Mouse (Mus musculus) megakaryocyte progenitor cell, adult 5-6 weeks (primary cell): Measurements from ENCODE around the gene Gm45521. TPM values are rescaled to one million over a fixed set of nuclear protein-coding genes. Genes with fewer than 3 reads are reported as not detected.
"Not testable (repeated sequence)": the region's sequence is repeated elsewhere in the genome, so short reads cannot be mapped to it uniquely, and the experiment has no call there.

Source experiments
- ATAC-seq: replicated peaks from 2 replicates; pipeline ENCODE4 v1.8.0; 2016; ENCODE audit warnings: mild to moderate bottlenecking, moderate TSS enrichment, inconsistent platforms; ENCODE audit not compliant: poor library complexity
- total RNA-seq, 2 experiments: library from RNA; stranded (forward) in 1 of 2; stranded (reverse) in 1 of 2; fragments of 157-497, 149-512 nt in 1 of 2; fragments of 200-1000 nt in 1 of 2; gene quantifications; 2 replicates each; pipeline versions ENCODE4 v1.2.3 to v1.2.4; 2015 to 2017

Gm45521 gene
- total RNA-seq, 2 experiments from 2014 or later: not detected

GRCm38 (mm10) chr14:7997255-7997696, 40.2 kb downstream of the Gm45521 start:
- ATAC-seq: peak; percentile 92

GRCm38 (mm10) chr14:7999030-7999429, 41.9 kb downstream of the Gm45521 start:
- no peak for ATAC-seq

- no peak for ATAC-seq
Measured at GRCm38 (mm10) chr14:7999435-7999834, 42.3 kb downstream of the Gm45521 start.

GRCm38 (mm10) chr14:8000247-8000646, 43.2 kb downstream of the Gm45521 start:
- no peak for ATAC-seq

- no peak for ATAC-seq
Measured at GRCm38 (mm10) chr14:8000831-8001685, 44.0 kb downstream of the Gm45521 start.

GRCm38 (mm10) chr14:8002432-8003092, 45.5 kb downstream of the Gm45521 start, which contains the start of gene Abhd6:
TSS of gene Abhd6 (plus strand) at chr14:8002902.
- ATAC-seq: peak; percentile 87

GRCm38 (mm10) chr14:8003093-8003670, 46.1 kb downstream of the Gm45521 start:
- no peak for ATAC-seq

GRCm38 (mm10) chr14:8003727-8004670, 46.9 kb downstream of the Gm45521 start:
- no peak; the same call in 1 of the 2 replicates for ATAC-seq

GRCm38 (mm10) chr14:8006061-8006460, 49.0 kb downstream of the Gm45521 start:
- ATAC-seq: not testable (repeated sequence)

- ATAC-seq: no peak
Measured at GRCm38 (mm10) chr14:8007084-8007483, 50.0 kb downstream of the Gm45521 start.

- no peak for ATAC-seq
Measured at GRCm38 (mm10) chr14:8007486-8007885, 50.4 kb downstream of the Gm45521 start.

GRCm38 (mm10) chr14:8007923-8008322, 50.8 kb downstream of the Gm45521 start:
- ATAC-seq: no peak

Other genes starting within 250 kb of the Gm45521 start
- not detected in 2 replicates for gene Gm26661, start 165.7 kb upstream of the Gm45521 start, total RNA-seq (2015)
- not detected in 2 replicates for gene Gm26661, start 165.7 kb upstream of the Gm45521 start, total RNA-seq (2017)
- gene Flnb, start 139.3 kb upstream of the Gm45521 start, total RNA-seq (2015): 16.1 and 16.9 TPM in 2 replicates
- 16.7 and 17.1 TPM in 2 replicates for gene Flnb, start 139.3 kb upstream of the Gm45521 start, total RNA-seq (2017)
- 0.05 and 0.12 TPM in 2 replicates for gene Dnase1l3, start 37.3 kb downstream of the Gm45521 start, total RNA-seq (2015)
- not detected in 2 replicates for gene Dnase1l3, start 37.3 kb downstream of the Gm45521 start, total RNA-seq (2017)
- 0.47 and 0.56 TPM in 2 replicates for gene Abhd6, start 45.6 kb downstream of the Gm45521 start, total RNA-seq (2015)
- gene Abhd6, start 45.6 kb downstream of the Gm45521 start, total RNA-seq (2017): 0.54 TPM in 2 replicates
- gene Rpp14, start 123.1 kb downstream of the Gm45521 start, total RNA-seq (2015): 49.6 and 57.2 TPM in 2 replicates
- gene Rpp14, start 123.1 kb downstream of the Gm45521 start, total RNA-seq (2017): 67.5 and 78.5 TPM in 2 replicates
- 34.7 and 47.1 TPM in 2 replicates for gene Pxk, start 140.9 kb downstream of the Gm45521 start, total RNA-seq (2015)
- 27.2 and 28.7 TPM in 2 replicates for gene Pxk, start 140.9 kb downstream of the Gm45521 start, total RNA-seq (2017)
- gene Pdhb, start 215.7 kb downstream of the Gm45521 start, total RNA-seq (2015): 84.6 and 98.4 TPM in 2 replicates
- gene Pdhb, start 215.7 kb downstream of the Gm45521 start, total RNA-seq (2017): 144 and 170 TPM in 2 replicates